Mouse (Mus musculus) spleen, adult 2 months (tissue): Measurements from ENCODE around the gene Tmprss4.
A peak's percentile ranks its signal among the peaks of the same experiment; 100 is the strongest.

Experiments used
- CTCF ChIP-seq: fragments of 200-500 bp; IDR thresholded peaks from 2 replicates; pipeline ENCODE4 v1.5.1; 2011; ENCODE audit warnings: mild to moderate bottlenecking, inconsistent platforms; ENCODE audit not compliant: insufficient read depth, insufficient read length, insufficient replicate concordance; ENCODE audit errors: extremely low read depth
- POLR2A ChIP-seq: fragments of 200-500 bp; IDR thresholded peaks from 2 replicates; pipeline ENCODE4 v1.6.1; 2011; ENCODE audit warnings: low read depth, low read length, inconsistent platforms

DNA sequence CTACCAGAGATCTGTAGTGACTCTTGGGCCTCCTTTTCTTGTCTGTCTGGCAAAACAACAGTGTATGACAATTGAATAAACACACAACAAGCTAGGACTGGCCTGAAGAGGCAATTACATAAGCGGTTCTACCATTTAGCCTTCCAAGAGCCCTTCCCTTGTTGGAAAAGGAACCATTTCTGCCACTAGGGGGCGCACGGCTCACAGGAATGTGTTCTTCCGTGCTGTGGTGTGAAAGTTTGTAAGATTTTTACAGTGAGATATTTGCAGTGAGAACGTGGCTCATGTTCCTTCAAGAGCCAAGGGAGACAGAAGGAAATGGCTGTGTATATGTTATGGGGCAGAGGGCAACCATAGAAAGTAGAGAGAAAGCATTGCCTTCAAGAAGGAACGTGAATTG lies 17.7 kb upstream of the Tmprss4 start:
- TF ChIP-seq CTCF, result peak; percentile 87; the same call in 1 of the 2 replicates
- TF ChIP-seq POLR2A, result no peak
